Mouse (Mus musculus) lung, adult 2 months (tissue): ENCODE measurements around the gene Slc26a3. TPM values are rescaled to one million over a fixed set of nuclear protein-coding genes. Genes with fewer than 3 reads are reported as not detected.

ENCODE experiments used
- DNase-seq: peaks from one replicate; pipeline ENCODE4 v3.0.0; 2022
- H3K4me1 ChIP-seq: fragments of 200-500 bp; 2 replicates; pipeline ENCODE4 v1.6.1; 2011; ENCODE audit warnings: low read length; ENCODE audit not compliant: control insufficient read depth, insufficient read depth
- H3K4me3 ChIP-seq: fragments of 200-500 bp; replicated peaks from 2 replicates; pipeline ENCODE3; 2011; ENCODE audit warnings: low read depth, mild to moderate bottlenecking, control low read depth, low read length; ENCODE audit errors: extremely low read depth
- CTCF ChIP-seq: fragments of 200-500 bp; IDR thresholded peaks from 2 replicates; pipeline ENCODE4 v1.5.1; 2011; ENCODE audit warnings: mild to moderate bottlenecking, low read length, control low read depth; ENCODE audit not compliant: insufficient read depth
- POLR2A ChIP-seq: fragments of 200-500 bp; IDR thresholded peaks from 2 replicates; pipeline ENCODE4 v1.6.1; 2011; ENCODE audit warnings: low read depth, mild to moderate bottlenecking, control low read depth, low read length, borderline replicate concordance; ENCODE audit errors: extremely low read depth
- WGBS: fragments of 180-500 bp; shearing (Covaris S2); methylation state at CpG from one replicate; pipeline ENCODE4 v1.1.7; 2018; 5-methylcytosine and 5-hydroxymethylcytosine counted together
- polyA plus RNA-seq: library from polyadenylated mRNA; depleted of rRNA; stranded (reverse); fragments of >200 nt; gene quantifications from 2 replicates; pipeline ENCODE4 v1.2.3, GENCODE M21; 2012

The Slc26a3 gene
- polyA plus RNA-seq, 1 experiment: 0.13 TPM

- no peak for DNase-seq
- H3K4me1 ChIP-seq: no peaks in the 10 kb centered on the region; the same call in 1 of the 2 replicates
- TF ChIP-seq POLR2A (no peak), CTCF (peak; percentile 30; the same call in 1 of the 2 replicates)
- H3K4me3 ChIP-seq: no peak overlapping the region
- whole genome bisulfite sequencing: 6% methylated on average over 13 of the region's 13 CpGs
These were observed 14.2 kb upstream of the Slc26a3 start for GRCm38 (mm10) chr12:31376326-31376950.

GRCm38 (mm10) chr12:31377241-31377640, 13.4 kb upstream of the Slc26a3 start:
- DNase-seq: no peak
- TF ChIP-seq CTCF (no peak), POLR2A (no peak)
- 64% methylated on average over 11 of the region's 11 CpGs for WGBS
- Histone ChIP-seq H3K4me1 (no peaks in the 10 kb centered on the region; the same call in 1 of the 2 replicates), H3K4me3 (no peak overlapping the region)

GRCm38 (mm10) chr12:31380878-31381277, 9.8 kb upstream of the Slc26a3 start:
- TF ChIP-seq POLR2A: no peak
- no peak for TF ChIP-seq CTCF
- DNase-seq: no peak
- WGBS: 9% methylated on average over 2 of the region's 2 CpGs
- H3K4me3 ChIP-seq: no peak overlapping the region
- H3K4me1 ChIP-seq: no peaks in the 10 kb centered on the region; the same call in 1 of the 2 replicates

- Histone ChIP-seq H3K4me1 (peaks cover 2% of the 10 kb centered on the region; the same call in 1 of the 2 replicates), H3K4me3 (no peak overlapping the region)
- 29% methylated on average over 2 of the region's 2 CpGs for WGBS
- TF ChIP-seq CTCF (no peak), POLR2A (no peak)
- DNase-seq: no peak
These were observed 8.2 kb upstream of the Slc26a3 start for GRCm38 (mm10) chr12:31382451-31382850.

- H3K4me3 ChIP-seq: no peak overlapping the region
- peak; percentile 44; the same call in 1 of the 2 replicates for TF ChIP-seq CTCF
- TF ChIP-seq POLR2A: no peak
- H3K4me1 ChIP-seq: peaks cover 2% of the 10 kb centered on the region; the same call in 1 of the 2 replicates
- no peak for DNase-seq
- WGBS: 35% methylated on average over 3 of the region's 3 CpGs
These were observed 3.4 kb upstream of the Slc26a3 start for GRCm38 (mm10) chr12:31387303-31387702.

GRCm38 (mm10) chr12:31391696-31392095, 1.0 kb downstream of the Slc26a3 start:
- no peak for DNase-seq
- Histone ChIP-seq H3K4me3 (no peak overlapping the region), H3K4me1 (0 out of 2 replicates have a peak, but pooled peaks cover 2% of the 10 kb centered on the region)
- TF ChIP-seq CTCF: no peak
- TF ChIP-seq POLR2A: no peak
- 92% methylated on average over 12 of the region's 12 CpGs for WGBS

GRCm38 (mm10) chr12:31395895-31396294, 5.2 kb downstream of the Slc26a3 start:
- WGBS: 90% methylated on average over 1 of the region's 1 CpGs

GRCm38 (mm10) chr12:31397709-31398108, 7.0 kb downstream of the Slc26a3 start:
- DNase-seq: no peak
- Histone ChIP-seq H3K4me3 (no peak overlapping the region), H3K4me1 (no peaks in the 10 kb centered on the region)
- 83% methylated on average over 4 of the region's 4 CpGs for WGBS
- TF ChIP-seq POLR2A (no peak), CTCF (no peak)

More at GRCm38 (mm10) chr12:31395895-31396294, 5.2 kb downstream of the Slc26a3 start:
- no peak for TF ChIP-seq CTCF
- H3K4me3 ChIP-seq: no peak overlapping the region
- DNase-seq: no peak
- no peaks in the 10 kb centered on the region for H3K4me1 ChIP-seq

- DNase-seq: no peak
- WGBS: 69% methylated on average over 1 of the region's 1 CpGs
- no peak overlapping the region for H3K4me3 ChIP-seq
- TF ChIP-seq CTCF (no peak), POLR2A (no peak)
- H3K4me1 ChIP-seq: no peaks in the 10 kb centered on the region
These were observed 10.2 kb downstream of the Slc26a3 start for GRCm38 (mm10) chr12:31400821-31401220.

- H3K4me1 ChIP-seq: no peaks in the 10 kb centered on the region
- 81% methylated on average over 6 of the region's 6 CpGs for WGBS
- TF ChIP-seq POLR2A: no peak
- TF ChIP-seq CTCF: no peak
- no peak for DNase-seq
- no peak overlapping the region for H3K4me3 ChIP-seq
These were observed 11.3 kb downstream of the Slc26a3 start for GRCm38 (mm10) chr12:31401930-31402329.
